Mouse (Mus musculus) kidney, postnatal 0 days (tissue): Measurements from ENCODE around the gene Mark3. TPM values are rescaled to one million over a fixed set of nuclear protein-coding genes. Genes with fewer than 3 reads are reported as not detected.

Experiments
- ATAC-seq: fragments of 200-750 bp; cut with Nextera tagmentation; replicated peaks from 2 replicates; pipeline ENCODE4 v1.8.0; 2017; ENCODE audit warnings: low read depth, moderate number of reproducible peaks, moderate TSS enrichment, moderate library complexity; ENCODE audit not compliant: low FRiP score
- DNase-seq: peaks from one replicate; pipeline ENCODE4 v3.0.0-alpha.2; 2016; ENCODE audit warnings: low spot score
- H3K27ac ChIP-seq: fragments of 300-500 bp; sonication (generic); 2 replicates; pipeline ENCODE4 v1.5.1; 2014; ENCODE audit warnings: mild to moderate bottlenecking
- H3K27me3 ChIP-seq: fragments of 300-500 bp; sonication (generic); 2 replicates; pipeline ENCODE4 v1.6.1; 2014; ENCODE audit warnings: low read length, mixed read lengths; ENCODE audit not compliant: insufficient read depth
- H3K36me3 ChIP-seq: fragments of 300-500 bp; sonication (generic); 2 replicates; pipeline ENCODE4 v1.6.1; 2014; ENCODE audit warnings: low read length, mixed read lengths; ENCODE audit not compliant: insufficient read depth
- H3K4me1 ChIP-seq: fragments of 300-500 bp; sonication (generic); replicated peaks from 2 replicates; pipeline ENCODE4 v1.6.1; 2014; ENCODE audit warnings: antibody characterized with exemption, low read length, mixed read lengths; ENCODE audit not compliant: insufficient read depth
- H3K4me2 ChIP-seq: fragments of 300-500 bp; sonication (generic); 2 replicates; pipeline ENCODE4 v1.6.1; 2014; ENCODE audit warnings: mild to moderate bottlenecking, low read length, moderate library complexity, mixed read lengths
- H3K4me3 ChIP-seq: fragments of 300-500 bp; sonication (generic); replicated peaks from 2 replicates; pipeline ENCODE4 v1.5.1; 2014; ENCODE audit warnings: low read depth, low read length
- H3K9ac ChIP-seq: fragments of 300-500 bp; sonication (generic); 2 replicates; pipeline ENCODE4 v1.6.1; 2014; ENCODE audit warnings: low read depth, low read length
- H3K9me3 ChIP-seq: fragments of 300-500 bp; sonication (generic); replicated peaks from 2 replicates; pipeline ENCODE4 v1.6.1; 2016; ENCODE audit warnings: low read length, inconsistent platforms, mixed read lengths
- CTCF ChIP-seq: IDR thresholded peaks from 2 replicates; pipeline ENCODE4 v1.5.1; 2016; ENCODE audit warnings: antibody characterized with exemption, low read depth, mild to moderate bottlenecking, moderate library complexity
- WGBS: fragments of 180-500 bp; shearing (Covaris S2); extraction: QIAGEN DNeasy Blood & Tissue Kit; methylation state at CpG from one replicate; pipeline ENCODE4 v1.1.7; 2014; 5-methylcytosine and 5-hydroxymethylcytosine counted together
- polyA plus RNA-seq: library from polyadenylated mRNA; unstranded; fragments of >200 nt; fragmentation: Nextera tagmentation; extraction: Ambion mirVana; gene quantifications from 2 replicates; pipeline ENCODE4 v1.2.1, GENCODE M21; 2015

Mark3 gene
- polyA plus RNA-seq: 37.9 and 38.6 TPM in 2 replicates

DNA sequence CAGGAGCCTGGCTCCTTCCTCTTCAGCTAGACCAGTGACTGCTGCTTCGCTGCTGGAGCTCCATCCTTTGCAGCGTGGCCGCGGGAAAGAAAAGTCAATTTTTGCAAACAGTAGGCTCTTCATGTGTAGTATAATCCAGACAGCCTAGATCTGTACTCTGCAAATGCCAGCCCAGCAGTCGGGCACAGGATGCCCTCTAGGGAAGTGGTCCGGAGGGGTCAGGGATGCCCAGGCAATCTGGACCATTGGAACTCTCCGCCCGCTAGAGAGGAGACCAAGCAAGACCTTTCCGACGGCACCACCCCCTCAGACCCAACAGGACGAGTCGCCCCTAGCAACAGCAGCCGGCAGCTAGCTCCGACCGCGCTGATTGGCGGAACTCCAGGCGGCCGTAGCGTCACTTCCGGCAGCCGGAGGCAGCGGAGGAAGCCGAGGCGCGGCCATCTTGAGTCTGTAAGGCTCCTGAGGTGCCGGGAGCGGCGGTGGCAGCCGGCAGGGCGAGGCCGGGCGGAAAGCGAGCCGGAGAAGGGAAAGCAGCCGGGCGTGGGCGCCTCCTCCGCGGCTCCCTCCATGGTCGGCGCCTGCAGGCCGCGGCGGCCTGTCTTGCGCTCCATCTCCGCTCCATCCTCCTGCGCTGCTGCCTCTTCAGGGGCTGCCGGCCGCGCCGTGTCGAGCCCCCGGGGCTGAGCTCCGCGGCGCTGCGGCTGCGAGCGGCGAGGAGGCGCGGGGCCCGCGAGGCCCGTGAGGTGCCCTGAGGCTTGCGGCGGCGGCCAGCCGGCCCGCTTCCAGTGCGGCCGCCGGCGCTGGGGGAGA, at the start of gene Mark3:
Gene Mark3, plus strand, starts transcription at position 450 of the 813 bp plus-strand sequence.
- Histone ChIP-seq H3K4me1 (peaks cover 16% of the 10 kb centered on the region; the same call in 1 of the 2 replicates), H3K27ac (peak within 1 kb of the TSS; percentile 98), H3K27me3 (no peaks in the 10 kb centered on the region), H3K36me3 (no peaks in the 10 kb centered on the region), H3K4me2 (peak within 1 kb of the TSS; percentile 71), H3K4me3 (peak within 1 kb of the TSS; percentile 100), H3K9me3 (no peaks in the 10 kb centered on the region), H3K9ac (peak within 1 kb of the TSS; percentile 99)
- TF ChIP-seq CTCF: no peak
- WGBS: 0% methylated on average over 47 of the region's 75 CpGs
- DNase-seq: peak; percentile 98
- ATAC-seq: peak; percentile 97

DNA sequence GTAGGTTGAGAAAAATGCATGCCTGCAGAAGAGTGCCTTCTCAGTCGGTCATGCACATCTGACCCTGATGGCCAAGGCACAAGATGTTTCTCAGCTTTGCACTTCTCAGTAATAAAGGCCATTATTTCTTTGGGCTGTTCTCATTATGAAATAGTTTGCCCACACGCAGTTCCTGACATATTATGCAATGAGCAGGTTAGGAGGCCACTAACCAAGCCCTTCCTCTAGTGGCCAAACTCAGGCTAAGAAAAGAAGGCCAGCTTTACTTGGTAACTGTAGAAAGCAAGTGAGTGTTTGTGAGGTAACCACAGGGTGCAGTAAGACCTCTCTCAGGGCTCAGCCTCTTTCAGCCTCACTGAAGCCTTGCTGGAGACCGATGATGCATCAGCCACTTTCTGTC, 49.4 kb upstream of the Mark3 start:
- Histone ChIP-seq H3K9me3 (no peaks in the 10 kb centered on the region), H3K4me3 (no peak overlapping the region), H3K4me1 (no peaks in the 10 kb centered on the region), H3K4me2 (no peak overlapping the region), H3K27me3 (no peaks in the 10 kb centered on the region), H3K36me3 (no peaks in the 10 kb centered on the region), H3K27ac (no peak overlapping the region), H3K9ac (no peak overlapping the region)
- 81% methylated on average over 3 of the region's 3 CpGs for WGBS
- no peak for TF ChIP-seq CTCF
- ATAC-seq: no peak
- no peak for DNase-seq

DNA sequence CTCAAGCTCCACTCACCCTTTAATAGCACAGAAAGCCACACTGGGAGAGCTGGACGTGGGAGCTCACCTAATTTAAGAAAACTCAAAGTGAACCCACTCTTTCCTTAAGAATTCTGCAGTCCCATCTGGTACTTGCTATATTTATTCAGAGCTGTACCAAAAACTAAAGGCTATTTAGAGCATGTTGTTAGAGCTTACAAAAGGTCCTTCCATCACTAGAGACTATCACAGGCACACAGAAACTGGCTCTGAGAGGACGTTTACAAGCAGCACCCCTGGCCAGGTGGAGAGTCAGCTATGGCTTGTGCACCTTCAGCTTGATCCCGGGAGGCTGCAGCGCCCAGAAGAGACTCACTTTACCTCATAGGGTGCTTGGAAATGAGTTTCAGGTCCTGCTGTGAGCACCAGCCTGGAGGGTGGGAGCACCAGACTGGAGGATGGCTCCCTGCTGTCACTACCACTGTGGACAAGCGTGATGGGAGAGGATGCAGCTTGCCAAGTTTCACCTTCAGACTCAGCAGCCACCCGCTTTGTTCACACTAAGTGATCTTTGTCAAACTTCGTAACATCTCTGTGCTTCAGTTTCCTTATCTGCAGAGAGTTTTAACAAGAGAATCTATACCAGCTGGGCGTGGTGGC, 46.6 kb upstream of the Mark3 start:
- 64% methylated on average over 8 of the region's 8 CpGs for WGBS
- Histone ChIP-seq H3K36me3 (no peaks in the 10 kb centered on the region), H3K27ac (no peak overlapping the region), H3K9me3 (no peaks in the 10 kb centered on the region), H3K4me1 (no peaks in the 10 kb centered on the region), H3K27me3 (no peaks in the 10 kb centered on the region), H3K4me2 (no peak overlapping the region), H3K4me3 (no peak overlapping the region), H3K9ac (no peak overlapping the region)
- DNase-seq: no peak
- no peak for ATAC-seq
- TF ChIP-seq CTCF: no peak

DNA sequence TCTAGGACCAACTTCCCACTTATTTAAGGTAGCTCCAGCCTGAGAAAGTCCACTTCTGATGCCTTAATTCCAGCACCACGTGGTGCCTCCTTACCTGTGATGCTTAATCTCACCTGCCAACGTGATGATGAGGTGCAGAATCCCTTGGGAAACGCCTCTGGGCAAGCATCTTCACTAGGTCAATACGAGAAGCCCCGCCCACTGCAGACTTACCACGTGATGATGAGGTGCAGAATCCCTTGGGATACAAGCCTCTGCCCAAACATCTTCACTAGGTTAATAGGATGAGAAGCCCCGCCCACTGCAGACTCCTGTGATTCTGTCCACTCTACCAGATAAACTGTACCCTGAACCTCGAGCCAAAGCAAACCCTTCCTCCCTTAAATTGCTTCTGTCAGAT, 45.1 kb upstream of the Mark3 start:
- Histone ChIP-seq H3K27ac (no peak overlapping the region), H3K9ac (no peak overlapping the region), H3K9me3 (no peaks in the 10 kb centered on the region), H3K36me3 (no peaks in the 10 kb centered on the region), H3K4me1 (no peaks in the 10 kb centered on the region), H3K27me3 (no peaks in the 10 kb centered on the region), H3K4me3 (no peak overlapping the region), H3K4me2 (no peak overlapping the region)
- DNase-seq (no peak), ATAC-seq (no peak)
- WGBS: 18% methylated on average over 8 of the region's 8 CpGs
- TF ChIP-seq CTCF: no peak

DNA sequence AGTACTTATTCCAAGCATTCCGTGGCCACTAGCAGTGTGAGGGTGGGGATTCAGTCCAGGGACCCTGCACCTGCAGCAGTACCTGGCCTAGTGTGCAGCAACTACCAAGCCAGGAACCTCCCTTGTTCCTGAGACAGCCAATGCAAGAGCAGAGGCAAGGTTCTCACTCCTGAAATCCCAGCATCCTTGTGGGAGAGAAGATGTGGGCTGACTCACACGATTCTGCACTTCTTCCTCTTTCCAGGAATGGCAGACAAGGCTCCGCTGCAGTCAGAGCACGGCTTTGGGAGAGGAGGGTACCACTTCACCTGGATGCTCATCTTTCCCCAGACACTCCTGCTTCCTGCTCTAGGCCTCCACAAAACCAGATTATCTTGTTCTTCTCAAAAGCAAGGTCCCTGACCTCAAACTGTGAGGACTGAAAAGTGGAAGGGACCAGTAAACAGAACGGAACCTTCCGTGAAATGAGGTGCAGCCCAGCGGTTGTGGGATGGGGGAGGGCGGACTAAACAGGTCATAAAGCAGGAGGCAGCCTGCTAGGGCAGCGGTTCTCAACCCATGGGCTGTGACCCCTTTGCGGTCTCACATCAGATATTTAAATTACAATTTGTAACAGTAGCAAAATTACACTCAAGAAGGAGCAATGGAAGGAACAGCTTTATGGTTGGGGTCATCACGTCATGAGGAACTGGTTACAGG, 41.1 kb upstream of the Mark3 start:
- 36% methylated on average over 11 of the region's 11 CpGs for WGBS

DNA sequence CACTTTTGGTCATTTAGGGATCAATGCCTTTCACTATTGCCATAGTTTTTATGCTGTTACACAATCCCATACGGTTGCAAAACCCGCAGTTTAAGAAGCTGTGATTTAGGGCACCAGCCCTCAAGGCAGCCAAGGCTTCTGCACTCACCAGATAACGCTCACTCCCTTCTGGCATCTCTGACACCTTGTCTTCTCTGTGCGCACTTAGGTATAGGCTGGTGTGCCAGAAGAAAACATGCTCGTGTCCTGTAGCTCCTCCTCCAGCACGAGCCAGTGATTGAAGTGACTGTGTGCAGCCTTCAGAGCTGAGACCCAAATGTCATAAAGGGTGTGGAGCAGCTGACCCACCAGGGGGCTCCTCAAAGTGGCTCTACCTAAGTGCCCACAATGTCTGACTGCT, 39.0 kb upstream of the Mark3 start:
- ATAC-seq (no peak), DNase-seq (no peak)
- Histone ChIP-seq H3K9me3 (no peaks in the 10 kb centered on the region), H3K27me3 (no peaks in the 10 kb centered on the region), H3K36me3 (no peaks in the 10 kb centered on the region), H3K4me2 (no peak overlapping the region), H3K4me1 (peaks cover 5% of the 10 kb centered on the region; the same call in 1 of the 2 replicates), H3K4me3 (no peak overlapping the region), H3K27ac (no peak overlapping the region), H3K9ac (no peak overlapping the region)
- WGBS: 41% methylated on average over 6 of the region's 6 CpGs
- TF ChIP-seq CTCF: peak; percentile 14; the same call in 1 of the 2 replicates

More for the DNA sequence above, 41.1 kb upstream of the Mark3 start:
- ATAC-seq (no peak), DNase-seq (no peak)
- Histone ChIP-seq H3K36me3 (no peaks in the 10 kb centered on the region), H3K4me1 (no peaks in the 10 kb centered on the region; the same call in 1 of the 2 replicates), H3K27me3 (no peaks in the 10 kb centered on the region), H3K9ac (no peak overlapping the region), H3K4me2 (no peak overlapping the region), H3K9me3 (no peaks in the 10 kb centered on the region), H3K27ac (no peak overlapping the region), H3K4me3 (no peak overlapping the region)
- no peak for TF ChIP-seq CTCF
